Mouse (Mus musculus) ES-Bruce4 (cell line): ENCODE results near the gene Vipr1.

ENCODE experiments used
- CTCF ChIP-seq: IDR thresholded peaks from one replicate; pipeline ENCODE4 v1.8.1; 2011; ENCODE audit warnings: low read depth, low read length
- EP300 ChIP-seq: IDR thresholded peaks from 2 replicates; pipeline ENCODE4 v1.6.1; 2011; ENCODE audit warnings: low read depth, low read length; ENCODE audit not compliant: insufficient read depth

- TF ChIP-seq CTCF (no peak), EP300 (no peak)
Observed at GRCm38 (mm10) chr9:121690734-121691133, 48.2 kb downstream of the Vipr1 start.
